Mouse (Mus musculus): Measurements from ENCODE around the gene Poc1a.

- no peak for TF ChIP-seq SIN3A (IDR thresholded peaks at IDR 0.05; ENCODE audit: low read length)
- TF ChIP-seq EP300 (IDR thresholded peaks at IDR 0.05; ENCODE audit: low read length) = 0 out of 2 replicates have a peak, but pooled peaks have one; percentile 49
- TF ChIP-seq E2F4 (IDR thresholded peaks at IDR 0.05; ENCODE audit: insufficient replicate concordance, low read depth, low read length) = no peak
- TF ChIP-seq USF2 (conservative IDR thresholded peaks at IDR 0.05; ENCODE audit: low read depth, low read length) = peak; percentile 48
- TF ChIP-seq MAX (IDR thresholded peaks at IDR 0.05; ENCODE audit: low read length) = no peak
- no peak for TF ChIP-seq KAT2A (IDR thresholded peaks at IDR 0.05; ENCODE audit: insufficient replicate concordance, low read length)
- no peak for TF ChIP-seq ZMIZ1 (IDR thresholded peaks at IDR 0.05; ENCODE audit: low read depth, low read length)
- no peak for TF ChIP-seq CTCF (conservative IDR thresholded peaks at IDR 0.05 in 1 of 2, IDR thresholded peaks at IDR 0.05 in 1 of 2; ENCODE audit: low read depth in 2 of 2, low read length in 2 of 2)
- TF ChIP-seq TCF12 (IDR thresholded peaks at IDR 0.05; ENCODE audit: low read depth, low read length) = no peak
- TF ChIP-seq NRF1 (IDR thresholded peaks at IDR 0.05; ENCODE audit: low read depth, low read length) = no peak
- TF ChIP-seq POLR2A (IDR thresholded peaks at IDR 0.05; ENCODE audit: low read depth, low read length) = no peak
- no peak; the same call in 1 of the 2 replicates for TF ChIP-seq MYC (IDR thresholded peaks at IDR 0.05; ENCODE audit: low read depth, low read length)
- TF ChIP-seq ETS1 (conservative IDR thresholded peaks at IDR 0.05; ENCODE audit: low read depth, low read length) = peak; percentile 72
Measured at GRCm38 (mm10) chr9:106233953-106234352, 46.9 kb upstream of the Poc1a start.
